Mouse (Mus musculus) cerebellum, postnatal 10 days (tissue): Measurements from ENCODE around the gene Ccdc33.

ENCODE experiments used
- DNase-seq, 2 experiments: peaks; one replicate each; pipeline ENCODE4 v3.0.0; 2021; ENCODE audit warnings: mixed read lengths in 2 of 2

The Ccdc33 gene

DNA sequence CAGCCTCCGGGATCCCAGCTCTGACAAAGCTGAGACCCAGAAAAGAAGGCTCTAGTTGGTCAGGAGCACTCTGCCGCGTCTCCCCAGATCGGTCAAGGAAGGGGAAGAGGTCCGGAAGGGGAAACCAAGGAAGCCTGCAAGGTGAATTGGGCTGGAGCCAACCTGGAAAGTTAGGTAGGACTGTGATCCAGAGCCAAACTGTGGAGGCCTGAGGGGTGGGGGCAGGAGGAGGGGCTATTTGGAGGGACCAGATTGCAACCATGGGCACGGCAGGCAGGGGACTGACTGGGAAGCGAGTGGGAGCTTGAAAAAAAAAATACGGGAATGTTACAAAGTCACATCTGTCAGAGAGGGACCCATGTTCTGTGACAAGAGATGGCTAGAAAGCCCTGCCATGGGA lies 10.9 kb upstream of the Ccdc33 start:
- peak in 1 of 2 experiments; percentile 36 for DNase-seq

- no peak for DNase-seq
These were observed 10.3 kb upstream of the Ccdc33 start for GRCm38 (mm10) chr9:58128926-58129413.

GRCm38 (mm10) chr9:58125811-58126210 lies 7.2 kb upstream of the Ccdc33 start:
- DNase-seq = no peak

- no peak for DNase-seq
These were observed 6.5 kb upstream of the Ccdc33 start for GRCm38 (mm10) chr9:58125085-58125484.

DNA sequence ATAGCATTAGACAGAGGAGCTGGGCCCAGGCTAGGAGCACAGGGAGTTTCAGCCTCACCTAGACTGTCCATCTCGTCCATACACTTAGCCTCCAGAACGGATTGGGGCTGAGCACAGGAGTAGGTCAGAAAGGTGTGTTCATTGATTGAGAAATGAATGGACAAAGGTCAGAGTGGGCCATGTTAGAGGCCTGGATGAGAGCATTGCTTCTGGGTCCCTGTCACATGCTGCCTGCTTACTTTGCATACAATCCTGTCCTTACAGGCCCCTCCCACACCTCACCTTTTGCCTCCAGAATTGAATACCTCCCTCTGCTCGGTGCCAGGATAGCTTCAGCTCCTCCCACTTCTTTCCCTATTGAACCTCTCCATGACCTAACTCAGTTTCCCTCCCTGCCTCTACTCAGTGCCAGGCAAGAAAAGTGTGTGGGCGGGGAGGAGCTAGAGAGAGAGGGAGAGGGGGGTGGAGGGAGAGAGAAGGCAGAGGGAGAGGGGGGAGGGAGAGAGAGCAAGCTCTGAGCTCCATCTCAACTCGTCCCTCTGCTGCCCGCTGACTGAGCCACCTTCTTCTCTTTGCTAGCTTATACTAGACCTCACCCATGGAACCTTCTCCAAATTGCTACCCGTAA lies 2.5 kb downstream of the Ccdc33 start:
- DNase-seq = no peak

- no peak for DNase-seq
These were observed 3.2 kb downstream of the Ccdc33 start for GRCm38 (mm10) chr9:58115297-58115925.

DNA sequence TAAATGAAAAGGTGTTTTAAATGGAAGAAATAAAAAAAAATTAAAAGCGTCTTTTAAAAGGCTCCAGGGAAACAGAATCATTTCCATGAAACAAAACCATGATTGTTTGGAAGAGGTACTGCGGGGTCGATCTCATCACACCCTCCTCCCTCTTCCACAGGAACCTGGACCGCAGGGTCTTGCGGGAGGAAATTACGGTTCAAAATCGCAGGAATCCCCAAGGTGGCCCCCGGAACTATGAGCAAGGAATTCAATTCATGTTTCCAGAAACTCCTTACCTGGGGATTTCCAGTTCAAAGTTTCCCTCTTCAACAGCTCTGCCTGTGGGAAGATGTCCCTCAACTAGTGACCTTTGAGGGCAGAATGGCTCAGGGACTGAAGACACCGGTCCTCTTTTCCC lies 4.6 kb downstream of the Ccdc33 start:
- DNase-seq = peak; percentile 21 to 29

DNA sequence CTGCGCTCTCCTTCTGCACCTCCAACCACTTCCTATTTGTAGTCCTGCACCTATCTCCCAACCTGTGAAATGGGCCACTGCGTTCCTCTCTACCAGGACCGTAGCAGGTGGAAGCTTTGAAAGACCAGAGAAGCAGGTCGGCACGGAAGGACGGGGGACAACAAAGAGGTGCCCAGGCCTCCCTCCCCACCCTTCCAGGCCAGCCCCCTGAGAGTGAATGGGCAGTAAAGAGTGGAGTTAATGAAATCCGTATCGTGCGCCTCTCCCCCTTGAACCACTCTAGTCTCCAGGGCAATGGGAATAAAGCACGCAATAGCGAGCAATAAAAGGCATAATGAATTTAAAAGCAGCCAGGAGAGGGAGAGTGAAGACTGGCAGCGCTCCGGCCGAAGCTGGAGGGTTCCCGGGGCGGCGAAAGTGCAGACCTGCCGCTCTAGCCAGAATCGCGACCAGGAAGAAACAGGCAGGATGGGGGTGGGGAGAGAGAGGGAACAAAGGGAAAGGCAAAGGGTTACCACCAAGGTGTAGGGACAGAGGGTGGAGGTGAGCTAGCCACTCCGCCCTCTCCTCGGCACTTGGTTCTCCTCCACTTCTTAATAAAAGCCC lies 5.2 kb downstream of the Ccdc33 start:
- DNase-seq = peak; percentile 78 to 84

DNA sequence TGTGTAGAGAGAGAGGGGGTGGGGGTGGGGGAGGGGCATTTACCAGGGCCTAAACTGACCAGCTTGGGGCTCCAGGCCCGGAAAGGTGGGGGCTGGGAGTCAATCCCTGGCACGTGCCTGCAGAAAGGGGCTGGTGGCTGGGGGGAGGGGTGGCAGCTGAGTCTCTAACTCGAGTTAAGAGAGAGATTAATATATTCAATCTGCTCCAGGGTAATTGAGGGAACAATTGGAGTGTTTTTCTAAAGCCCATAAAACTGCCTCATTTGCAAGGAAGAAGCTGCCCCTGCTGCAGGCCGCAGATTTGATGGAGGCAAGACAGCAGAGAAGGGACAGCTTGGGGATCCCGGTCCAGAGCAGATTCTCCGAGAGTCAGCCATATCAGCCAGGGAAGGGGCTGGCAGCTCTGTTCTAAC lies 5.8 kb downstream of the Ccdc33 start:
- peak; percentile 93 to 95 for DNase-seq

GRCm38 (mm10) chr9:58112321-58112751 lies 6.3 kb downstream of the Ccdc33 start:
- DNase-seq = peak; percentile 51 to 53

DNA sequence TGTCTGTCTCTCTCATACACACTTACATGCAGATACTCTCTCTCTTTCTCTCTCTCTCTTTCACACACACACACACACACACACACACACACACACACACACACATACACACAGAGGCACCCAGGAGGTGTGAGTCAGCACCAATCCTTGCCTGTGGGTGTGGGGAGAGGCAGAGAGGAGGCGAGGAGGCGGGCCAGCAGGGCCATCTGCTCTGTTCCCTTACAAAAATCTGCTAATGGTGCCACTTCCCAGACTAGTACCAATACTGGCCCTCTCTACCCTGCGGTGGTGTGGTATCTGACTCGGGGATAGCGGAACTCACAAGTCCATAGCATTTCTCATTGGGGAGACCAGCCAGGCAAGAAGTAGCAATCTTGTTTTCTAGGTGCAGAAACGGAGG lies 7.2 kb downstream of the Ccdc33 start:
- peak; percentile 86 to 92 for DNase-seq

DNA sequence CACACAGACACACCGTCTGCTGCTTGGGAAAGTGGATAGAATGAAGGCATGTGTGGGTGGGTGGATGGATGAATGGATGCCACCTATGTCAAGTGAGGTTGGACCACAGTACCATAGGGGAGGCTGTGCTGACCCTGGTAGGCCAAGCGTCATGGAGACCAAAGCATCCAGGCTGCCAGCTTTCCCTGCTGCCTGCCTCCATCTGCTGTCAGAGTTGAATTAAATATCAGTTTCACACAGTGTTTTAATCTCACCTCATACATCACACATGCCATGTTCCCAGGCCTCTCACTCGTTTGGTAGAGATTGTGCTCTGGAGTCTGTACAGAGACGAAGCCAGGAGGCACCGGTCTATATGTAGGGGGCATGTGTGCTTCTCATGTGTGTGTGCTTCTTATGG lies 7.8 kb downstream of the Ccdc33 start:
- DNase-seq = peak; percentile 77 to 84

GRCm38 (mm10) chr9:58107494-58107893 lies 11.1 kb downstream of the Ccdc33 start:
- DNase-seq = peak; percentile 67 to 77

GRCm38 (mm10) chr9:58105595-58106169 lies 12.9 kb downstream of the Ccdc33 start:
- DNase-seq = peak; percentile 46 to 60

GRCm38 (mm10) chr9:58103647-58104046 lies 15.0 kb downstream of the Ccdc33 start:
- DNase-seq = no peak

DNA sequence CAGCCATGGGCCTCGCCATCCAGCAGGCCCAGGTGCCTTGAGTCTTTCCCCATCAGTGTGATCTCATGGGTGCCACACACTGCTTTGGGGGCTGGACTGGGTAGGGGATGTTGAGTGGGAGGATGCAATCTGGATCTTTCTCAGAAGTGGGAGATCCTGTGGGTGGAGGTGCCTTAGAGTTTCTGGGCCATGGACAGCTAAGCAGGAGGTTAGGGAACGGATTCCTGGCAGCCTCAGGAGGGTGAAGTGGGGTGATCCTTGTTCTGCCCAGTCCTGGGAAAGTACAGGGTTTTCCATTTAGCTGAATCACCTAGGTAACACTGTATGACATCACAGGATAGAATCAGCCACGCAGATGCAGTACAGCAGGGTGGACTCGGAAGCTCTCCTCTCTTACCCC lies 16.6 kb downstream of the Ccdc33 start:
- peak in 1 of 2 experiments; percentile 2 for DNase-seq

- DNase-seq = no peak
These were observed 18.6 kb downstream of the Ccdc33 start for GRCm38 (mm10) chr9:58099836-58100565.

DNA sequence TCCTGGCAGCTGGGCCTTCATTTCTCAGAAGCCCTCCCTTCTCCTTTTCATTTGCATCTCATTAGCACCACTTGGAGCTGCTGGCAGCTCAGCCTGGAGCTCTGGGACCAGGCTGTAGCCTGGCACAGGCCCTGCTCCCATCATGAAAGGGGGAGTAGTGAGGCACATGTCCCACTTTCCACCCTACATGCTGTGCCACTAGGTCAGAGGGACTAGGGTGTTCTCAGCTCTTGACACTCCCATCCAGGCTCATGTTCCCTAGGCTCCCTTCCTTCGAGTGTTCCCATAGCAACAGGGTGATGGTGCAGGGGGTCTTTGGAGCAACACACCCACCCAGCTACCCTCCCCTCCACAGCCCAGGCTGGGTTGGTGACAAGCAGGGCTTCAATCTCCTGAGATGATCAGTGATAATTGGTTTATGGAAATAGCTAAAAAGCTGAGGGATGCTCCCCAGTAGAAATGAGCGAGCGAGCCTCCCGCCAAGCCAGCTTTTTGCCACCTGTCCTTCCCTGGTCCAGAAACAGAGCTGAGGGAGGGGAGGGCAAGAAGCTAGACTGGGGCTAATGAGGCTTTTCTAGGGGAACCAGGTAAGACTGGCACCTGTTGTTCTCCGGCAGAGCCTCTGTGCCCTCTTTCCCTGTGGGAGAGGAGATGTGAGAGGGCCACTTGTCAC lies 21.9 kb downstream of the Ccdc33 start:
- peak; percentile 77 to 88 for DNase-seq

DNA sequence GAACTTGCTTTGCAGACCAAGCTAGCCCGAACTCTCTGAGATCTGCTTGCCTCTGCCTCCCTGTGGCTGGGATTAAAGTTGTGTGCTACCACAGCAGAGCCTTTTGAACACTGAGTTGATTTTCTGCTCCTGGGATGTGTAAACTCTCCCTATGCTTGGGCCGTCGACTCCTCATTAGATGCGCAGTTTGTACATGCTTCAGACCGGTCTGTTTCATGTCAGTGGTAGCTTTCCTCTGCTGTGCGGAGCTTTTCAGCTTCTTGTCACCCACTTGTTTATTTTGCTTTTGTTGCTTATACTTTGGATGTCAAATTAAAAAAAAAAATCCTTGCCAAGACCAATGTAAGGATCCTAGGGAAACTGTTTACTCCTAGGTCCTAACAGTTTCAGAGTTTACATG lies 22.6 kb downstream of the Ccdc33 start:
- DNase-seq = no peak

GRCm38 (mm10) chr9:58093776-58094175 lies 24.8 kb downstream of the Ccdc33 start:
- peak; percentile 58 to 61 for DNase-seq

DNA sequence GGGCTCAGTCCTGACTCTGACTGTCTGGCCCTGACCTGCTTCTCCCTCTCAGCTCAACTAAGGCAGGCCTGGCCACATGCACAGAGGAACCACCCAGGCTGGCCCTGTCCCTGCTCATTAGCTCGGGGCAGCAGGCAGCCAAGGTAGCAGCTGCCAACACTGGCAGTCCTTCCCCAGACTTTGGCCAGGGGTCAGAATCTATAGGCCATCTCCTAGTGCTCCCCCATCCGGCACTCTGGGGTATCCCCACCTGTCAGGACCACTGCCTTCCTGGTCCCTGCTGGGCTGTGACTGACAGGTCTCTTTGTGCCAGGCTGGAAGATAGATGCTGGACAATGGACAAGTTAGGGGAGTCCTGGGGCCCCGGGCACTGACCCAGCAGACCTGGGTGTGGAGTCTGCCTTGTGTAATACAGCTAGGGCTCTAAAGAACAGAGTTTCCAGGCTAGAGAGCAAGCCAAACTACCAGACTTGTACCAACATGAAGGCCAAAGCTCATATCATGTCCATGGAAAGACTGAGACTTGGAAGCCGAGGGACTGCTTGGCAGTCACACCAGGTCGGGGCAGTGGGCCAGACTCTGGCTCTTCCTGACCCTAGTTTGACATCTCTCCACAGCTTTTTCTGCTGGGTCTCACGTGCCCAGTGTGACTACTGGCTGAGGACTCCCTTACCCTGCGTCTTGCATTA lies 25.9 kb downstream of the Ccdc33 start:
- peak; percentile 96 to 98 for DNase-seq
